Mouse (Mus musculus) left cerebral cortex, postnatal 25 days (tissue): Measurements from ENCODE around the gene Cdh13. TPM values are rescaled to one million over a fixed set of nuclear protein-coding genes. Genes with fewer than 3 reads are reported as not detected.

Experiments
- DNase-seq, 2 experiments: peaks; one replicate each; pipeline ENCODE4 v3.0.0; 2022; ENCODE audit warnings: low spot score in 2 of 2, mixed read lengths in 1 of 2
- intact Hi-C: fragments of 180-260 bp; cut with DNase I; formaldehyde crosslinking; loops from one replicate; pipeline ENCODE4 v1.15.1; 2025
- total RNA-seq, 2 experiments: library from RNA; stranded (reverse); gene quantifications; 2 replicates each; pipeline ENCODE4 v1.2.3; 2021

The Cdh13 gene
- total RNA-seq, 2 experiments from 2014 or later, result 82.4 to 86.1 TPM

- intact Hi-C loops, result no loop called here
These were observed 547.5 kb downstream of the Cdh13 start for GRCm38 (mm10) chr8:118831026-118831425.

DNA sequence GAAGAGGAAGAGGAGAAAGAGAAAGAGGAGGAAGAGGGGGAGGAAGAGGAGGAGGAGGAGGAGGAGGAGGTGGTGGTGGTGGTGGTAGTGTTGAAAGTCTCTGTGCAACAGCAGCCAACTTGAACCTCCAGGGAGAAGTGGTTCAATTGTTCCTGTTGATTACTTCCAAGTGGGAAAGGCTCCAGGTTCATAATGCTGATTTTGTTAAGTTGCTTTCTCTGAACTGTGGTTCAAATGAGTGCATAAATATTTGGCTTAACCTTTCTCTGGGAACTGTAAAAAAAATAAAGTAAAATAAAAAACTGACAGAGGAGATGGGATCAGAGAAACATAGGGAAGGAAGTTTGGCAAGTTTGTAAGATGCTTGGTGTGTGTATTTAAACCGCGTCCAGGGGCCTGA lies 555.3 kb downstream of the Cdh13 start:
- intact Hi-C loops, result no loop called here
- no peak for DNase-seq

More at GRCm38 (mm10) chr8:118831026-118831425, 547.5 kb downstream of the Cdh13 start:
- no peak for DNase-seq

- no peak for DNase-seq
- intact Hi-C loops, result loop anchor here (10.0 kb wide), 2 partner anchors 401 to 921 kb away; no protein-coding TSS in a partner anchor
These were observed 562.2 kb downstream of the Cdh13 start for GRCm38 (mm10) chr8:118845690-118846089.

DNA sequence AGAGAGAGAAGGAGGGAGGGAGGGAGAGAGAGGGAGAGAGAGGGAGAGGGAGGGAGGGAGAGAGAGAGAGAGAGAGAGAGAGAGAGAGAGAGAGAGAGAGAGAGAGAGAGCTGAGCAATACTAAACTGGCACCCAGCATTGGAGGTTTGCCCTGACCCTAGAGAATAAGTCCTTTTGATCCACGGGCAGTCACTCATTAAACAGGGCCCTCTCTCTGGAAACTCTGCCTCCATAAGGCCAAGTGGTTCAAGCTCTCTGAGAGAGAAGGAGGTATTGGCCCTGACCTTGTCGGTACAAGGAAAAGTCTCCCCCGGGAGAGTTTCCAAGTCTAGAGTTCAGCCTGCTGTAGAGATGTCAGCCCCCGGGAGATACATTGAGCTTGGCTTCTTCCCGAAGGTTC lies 564.5 kb downstream of the Cdh13 start:
- intact Hi-C loops, result loop anchor here (10.0 kb wide), 2 partner anchors 403 to 923 kb away; no protein-coding TSS in a partner anchor

GRCm38 (mm10) chr8:118849515-118849914 lies 566.0 kb downstream of the Cdh13 start:
- intact Hi-C loops, result loop anchor here (10.0 kb wide), 2 partner anchors 405 to 925 kb away; no protein-coding TSS in a partner anchor
- peak; percentile 26 to 27 for DNase-seq

More for the DNA sequence above, 564.5 kb downstream of the Cdh13 start:
- no peak for DNase-seq

GRCm38 (mm10) chr8:118850381-118850780 lies 566.8 kb downstream of the Cdh13 start:
- DNase-seq, result peak; percentile 78 to 80
- intact Hi-C loops, result loop anchor here (2.0 to 10.0 kb wide), 2 partner anchors 564 to 1206 kb away; no protein-coding TSS in a partner anchor

GRCm38 (mm10) chr8:118851361-118851760 lies 567.8 kb downstream of the Cdh13 start:
- no peak for DNase-seq
- intact Hi-C loops, result loop anchor here (2.0 to 10.0 kb wide), 2 partner anchors 565 to 1207 kb away; no protein-coding TSS in a partner anchor

GRCm38 (mm10) chr8:118852861-118853260 lies 569.3 kb downstream of the Cdh13 start:
- intact Hi-C loops, result loop anchor here (10.0 kb wide), 1 partner anchor 1208 kb away; no protein-coding TSS in a partner anchor
- no peak for DNase-seq

DNA sequence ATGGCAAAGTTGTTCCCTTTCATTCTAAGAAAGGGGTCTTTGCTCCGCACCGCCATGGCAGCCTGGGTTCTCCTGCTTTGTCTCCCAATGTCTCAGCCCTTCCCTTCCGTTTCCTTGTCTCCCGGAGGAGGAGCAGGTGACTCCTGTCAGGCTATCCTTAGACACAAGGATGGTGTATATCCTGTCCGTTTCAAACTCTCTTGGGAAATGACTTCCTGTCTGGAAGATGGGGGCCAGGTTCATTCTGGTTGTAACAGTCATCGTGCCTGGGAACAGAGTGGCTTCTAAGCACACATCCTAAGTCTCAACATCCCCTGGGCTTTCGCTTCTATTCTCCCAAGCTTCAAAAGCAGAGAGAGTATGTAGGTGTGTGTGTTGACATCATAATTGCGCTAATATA lies 571.1 kb downstream of the Cdh13 start:
- DNase-seq, result no peak
- intact Hi-C loops, result loop anchor here (10.0 kb wide), 1 partner anchor 1210 kb away; no protein-coding TSS in a partner anchor

GRCm38 (mm10) chr8:118866332-118866731 lies 582.8 kb downstream of the Cdh13 start:
- intact Hi-C loops, result no loop called here

GRCm38 (mm10) chr8:118870711-118871110 lies 587.2 kb downstream of the Cdh13 start:
- no peak for DNase-seq
- intact Hi-C loops, result no loop called here

More at GRCm38 (mm10) chr8:118866332-118866731, 582.8 kb downstream of the Cdh13 start:
- no peak for DNase-seq

- intact Hi-C loops, result no loop called here
- DNase-seq, result peak; percentile 49 to 74
These were observed 596.6 kb downstream of the Cdh13 start for GRCm38 (mm10) chr8:118879939-118880825.

DNA sequence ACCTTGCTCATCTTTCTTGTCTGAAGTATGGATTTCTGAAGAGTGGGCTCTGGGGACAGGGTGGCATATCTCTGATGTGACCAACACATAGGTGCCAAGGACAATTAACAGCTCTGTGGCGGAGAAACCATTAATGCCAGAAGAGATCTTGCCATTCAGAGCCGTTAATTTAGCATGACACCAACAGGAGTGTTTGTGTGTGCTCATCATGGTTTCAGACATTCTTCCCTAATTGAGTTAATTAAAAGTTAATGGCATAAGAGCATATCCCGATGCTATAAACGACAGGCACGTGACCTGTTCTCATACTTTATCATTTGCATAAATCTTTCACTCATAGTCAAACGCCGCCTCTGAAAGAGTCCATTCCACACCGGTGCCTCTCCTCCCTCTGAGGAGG lies 600.8 kb downstream of the Cdh13 start:
- intact Hi-C loops, result no loop called here
- no peak for DNase-seq

DNA sequence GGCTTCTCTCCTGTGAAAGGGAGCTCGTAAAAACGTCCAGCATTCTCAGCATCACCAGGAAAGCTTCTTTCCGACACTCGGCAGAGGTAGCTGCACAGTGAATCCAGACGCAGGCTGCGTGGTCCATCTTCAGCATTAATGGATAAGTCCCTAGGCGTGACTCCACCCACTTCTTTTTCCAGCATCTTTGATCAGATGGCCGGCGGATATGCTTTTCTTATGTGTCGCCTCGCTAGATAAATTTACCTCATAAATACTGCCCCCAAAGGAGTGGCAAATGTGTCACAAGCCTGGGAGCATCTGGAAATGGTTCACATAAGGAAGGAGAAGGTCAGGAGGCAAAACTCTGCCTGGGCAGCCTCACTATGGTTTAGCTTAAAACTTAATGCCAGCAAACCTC lies 601.5 kb downstream of the Cdh13 start:
- intact Hi-C loops, result no loop called here

GRCm38 (mm10) chr8:118902402-118902801 lies 618.9 kb downstream of the Cdh13 start:
- intact Hi-C loops, result no loop called here
- DNase-seq, result peak in 1 of 2 experiments; percentile 3

More for the DNA sequence above, 601.5 kb downstream of the Cdh13 start:
- no peak for DNase-seq

DNA sequence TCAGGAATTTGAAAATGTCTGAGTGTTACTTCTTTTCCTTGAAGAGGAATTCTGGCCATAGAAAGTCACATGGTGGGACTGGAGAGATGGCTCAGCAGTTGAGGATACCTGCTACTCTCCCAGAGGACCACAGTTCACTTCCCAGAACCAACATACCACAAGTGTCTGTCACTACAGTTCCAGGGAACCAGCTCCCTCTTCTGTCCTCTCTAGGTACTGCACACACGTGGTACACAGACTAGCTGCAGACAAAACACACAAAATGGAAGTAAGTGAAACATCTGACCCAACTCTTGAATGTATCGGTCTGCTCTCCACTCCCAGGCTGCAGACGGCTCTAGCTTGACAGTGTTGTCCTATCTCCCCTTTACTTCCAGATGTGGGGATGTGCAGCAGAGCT lies 633.0 kb downstream of the Cdh13 start:
- no peak for DNase-seq
- intact Hi-C loops, result no loop called here

GRCm38 (mm10) chr8:118937412-118937811 lies 653.9 kb downstream of the Cdh13 start:
- intact Hi-C loops, result no loop called here
- no peak for DNase-seq

- no peak for DNase-seq
- intact Hi-C loops, result no loop called here
These were observed 654.5 kb downstream of the Cdh13 start for GRCm38 (mm10) chr8:118938025-118938424.

DNA sequence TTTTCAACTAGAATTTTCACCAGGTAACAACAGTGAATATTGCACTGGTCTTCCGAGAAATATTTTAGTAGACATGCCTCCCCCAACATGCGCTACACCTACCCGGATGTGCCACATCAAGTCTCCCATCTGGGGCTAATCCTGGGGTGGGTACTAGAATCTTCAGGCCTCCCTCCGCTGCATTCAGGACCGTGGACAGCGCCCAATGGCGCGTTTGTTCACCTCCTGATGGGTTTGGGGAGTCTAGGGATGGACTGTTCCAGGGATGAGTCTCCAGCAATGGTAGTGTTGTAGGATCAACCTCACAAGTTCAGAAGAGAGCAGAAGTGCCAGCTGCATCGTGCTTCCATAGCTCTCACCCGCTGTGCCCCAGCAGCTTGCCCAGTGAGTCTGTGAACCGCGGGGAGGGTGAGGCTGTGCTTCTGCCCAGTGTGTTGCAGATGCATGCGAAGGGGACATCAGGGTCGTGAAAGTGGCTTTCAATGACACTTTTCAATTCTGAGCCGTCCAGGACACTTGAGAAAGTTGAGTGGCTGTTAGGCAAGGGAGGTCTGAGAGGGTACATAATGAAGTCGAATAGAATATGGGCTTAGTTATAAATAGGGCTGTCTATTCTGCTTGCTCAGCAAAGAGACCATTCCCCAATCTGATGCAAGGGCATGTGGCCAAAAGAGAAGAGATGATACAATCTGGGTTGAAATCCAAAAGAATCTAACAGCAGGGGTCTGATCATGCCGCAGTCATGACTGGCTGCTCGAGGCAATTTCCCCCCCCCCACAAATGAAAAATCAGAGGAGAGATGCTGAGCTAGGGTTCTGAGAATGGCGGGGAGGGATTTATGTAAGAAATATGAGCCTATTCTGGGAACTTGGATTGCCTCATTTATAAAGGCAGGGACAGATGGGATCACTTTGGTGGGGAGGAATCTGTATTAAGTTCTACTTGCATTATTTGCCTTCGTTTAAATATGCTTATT lies 668.5 kb downstream of the Cdh13 start:
- DNase-seq, result peak in 1 of 2 experiments; percentile 12
- intact Hi-C loops, result no loop called here
